Mouse (Mus musculus) B cell, adult 2 months (primary cell): Measurements from ENCODE around the gene Ablim2.

Experiments used
- DNase-seq, 2 experiments: peaks; one replicate each; pipeline ENCODE4 v3.0.0; 2022

The Ablim2 gene

GRCm38 (mm10) chr5:35757639-35758001 lies at the start of gene Ablim2:
Ablim2 (plus strand) TSS chr5:35757880.
- DNase-seq: peak; percentile 90 to 92

GRCm38 (mm10) chr5:35710481-35710880 lies 47.2 kb upstream of the Ablim2 start:
- no peak for DNase-seq

- no peak for DNase-seq
Measured at GRCm38 (mm10) chr5:35710931-35711330, 46.7 kb upstream of the Ablim2 start.

GRCm38 (mm10) chr5:35712517-35712916 lies 45.2 kb upstream of the Ablim2 start:
- DNase-seq: no peak

GRCm38 (mm10) chr5:35713649-35714354 lies 43.9 kb upstream of the Ablim2 start:
- DNase-seq: peak; percentile 21 to 29

- DNase-seq: no peak
Measured at GRCm38 (mm10) chr5:35717455-35717854, 40.2 kb upstream of the Ablim2 start.

GRCm38 (mm10) chr5:35717946-35718345 lies 39.7 kb upstream of the Ablim2 start:
- DNase-seq: peak; percentile 43 to 54

GRCm38 (mm10) chr5:35718817-35719216 lies 38.9 kb upstream of the Ablim2 start:
- DNase-seq: no peak

- DNase-seq: no peak
Measured at GRCm38 (mm10) chr5:35719343-35719742, 38.3 kb upstream of the Ablim2 start.

GRCm38 (mm10) chr5:35719880-35720279 lies 37.8 kb upstream of the Ablim2 start:
- DNase-seq: no peak

GRCm38 (mm10) chr5:35721933-35722332 lies 35.7 kb upstream of the Ablim2 start:
- no peak for DNase-seq

- no peak for DNase-seq
Measured at GRCm38 (mm10) chr5:35722654-35723053, 35.0 kb upstream of the Ablim2 start.

GRCm38 (mm10) chr5:35723900-35724299 lies 33.8 kb upstream of the Ablim2 start:
- DNase-seq: no peak

GRCm38 (mm10) chr5:35725840-35726239 lies 31.8 kb upstream of the Ablim2 start:
- DNase-seq: no peak

- DNase-seq: no peak
Measured at GRCm38 (mm10) chr5:35727447-35727846, 30.2 kb upstream of the Ablim2 start.

- no peak for DNase-seq
Measured at GRCm38 (mm10) chr5:35728344-35728956, 29.2 kb upstream of the Ablim2 start.

GRCm38 (mm10) chr5:35728957-35729460 lies 28.7 kb upstream of the Ablim2 start:
- DNase-seq: peak; percentile 83

- peak; percentile 46 to 56 for DNase-seq
Measured at GRCm38 (mm10) chr5:35729844-35730243, 27.8 kb upstream of the Ablim2 start.

- no peak for DNase-seq
Measured at GRCm38 (mm10) chr5:35730552-35730951, 27.1 kb upstream of the Ablim2 start.

- DNase-seq: no peak
Measured at GRCm38 (mm10) chr5:35731006-35731405, 26.7 kb upstream of the Ablim2 start.

- no peak for DNase-seq
Measured at GRCm38 (mm10) chr5:35733523-35733922, 24.2 kb upstream of the Ablim2 start.

GRCm38 (mm10) chr5:35737231-35737901 lies 20.3 kb upstream of the Ablim2 start:
- no peak for DNase-seq

GRCm38 (mm10) chr5:35739005-35739404 lies 18.7 kb upstream of the Ablim2 start:
- DNase-seq: no peak
